Mouse (Mus musculus) lung, adult 2 months (tissue): ENCODE data around the gene Pds5b.

Experiments used
- CTCF ChIP-seq: fragments of 200-500 bp; IDR thresholded peaks from 2 replicates; pipeline ENCODE4 v1.5.1; 2011; ENCODE audit warnings: mild to moderate bottlenecking, low read length, control low read depth; ENCODE audit not compliant: insufficient read depth
- POLR2A ChIP-seq: fragments of 200-500 bp; IDR thresholded peaks from 2 replicates; pipeline ENCODE4 v1.6.1; 2011; ENCODE audit warnings: low read depth, mild to moderate bottlenecking, control low read depth, low read length, borderline replicate concordance; ENCODE audit errors: extremely low read depth

DNA sequence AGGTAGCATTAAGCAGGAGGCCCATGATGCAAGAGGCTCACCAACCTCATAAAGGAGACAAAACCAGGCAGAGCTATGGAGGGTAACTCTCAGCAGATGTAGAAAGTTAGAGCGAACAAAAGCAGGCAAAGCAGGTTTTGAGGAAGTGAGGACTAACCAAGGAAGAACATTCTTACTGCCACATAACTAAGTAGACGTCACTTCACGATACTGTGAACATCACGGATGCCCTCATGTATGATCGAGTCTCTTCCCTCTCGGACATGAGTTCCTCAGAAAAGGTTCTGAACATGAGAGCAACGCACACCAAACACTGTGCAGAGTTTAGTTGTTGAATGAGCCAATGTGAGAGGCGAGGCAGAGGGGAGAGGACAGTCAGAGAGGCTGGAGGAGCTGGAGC is 163.2 kb downstream of the Pds5b start:
- TF ChIP-seq CTCF (no peak), POLR2A (no peak)
